Mouse (Mus musculus) natural killer cell, adult 2 months (primary cell): Measurements from ENCODE around the gene Gm9736.
"Not testable (repeated sequence)": the region's sequence is repeated elsewhere in the genome, so short reads cannot be mapped to it uniquely, and the experiment has no call there.

Source experiments
- DNase-seq, 2 experiments: peaks; one replicate each; pipeline ENCODE4 v3.0.0; 2022; ENCODE audit warnings: low spot score in 2 of 2

Gene Gm9736

GRCm38 (mm10) chr10:77726186-77726585, 25.0 kb downstream of the Gm9736 start, which contains the start of gene Gm10100:
Gene Gm10100, plus strand, starts transcription at chr10:77726486.
- DNase-seq: no peak

DNA sequence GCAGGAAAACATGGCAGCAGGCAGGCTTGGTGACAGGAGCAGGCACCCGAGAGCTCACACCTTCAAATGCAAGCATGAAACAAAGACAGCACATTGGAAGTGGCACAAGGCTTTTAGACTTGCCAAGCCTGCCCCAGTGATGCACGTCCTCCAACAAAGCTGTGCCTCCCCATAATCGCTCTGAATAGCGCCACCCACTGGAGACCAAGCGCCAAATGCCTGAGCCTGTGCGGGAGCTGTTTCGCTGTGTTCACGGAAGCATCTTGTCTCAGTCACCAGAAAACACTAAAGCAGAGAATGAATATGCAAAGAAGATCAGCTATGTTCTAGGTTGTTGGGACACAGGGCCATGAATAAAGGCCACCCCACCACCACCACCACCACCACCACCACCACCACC, 26.3 kb downstream of the Gm9736 start:
- DNase-seq: no peak

DNA sequence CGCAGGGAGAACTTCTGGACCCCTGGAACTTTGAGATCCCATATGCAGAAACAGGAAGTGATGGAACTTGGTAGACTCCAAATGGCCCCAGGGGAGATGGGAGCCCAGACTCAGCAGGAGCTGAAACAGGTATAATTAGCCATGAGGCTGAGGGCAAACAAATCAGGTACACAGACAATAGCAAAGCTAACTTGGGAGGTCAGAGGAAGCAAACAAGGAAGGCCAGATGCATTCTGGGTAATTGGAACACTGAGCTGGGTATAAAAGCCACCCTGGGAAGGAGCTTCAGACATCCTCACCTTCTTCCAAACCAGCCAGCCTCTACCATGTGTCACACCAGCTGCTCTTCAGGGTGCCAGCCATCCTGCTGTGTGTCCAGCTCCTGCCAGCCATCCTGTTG, 30.9 kb downstream of the Gm9736 start, which contains the start of gene Krtap12-1:
Gene Krtap12-1, plus strand, starts transcription at position 301 of the 400 bp plus-strand sequence.
- not testable (repeated sequence) for DNase-seq

DNA sequence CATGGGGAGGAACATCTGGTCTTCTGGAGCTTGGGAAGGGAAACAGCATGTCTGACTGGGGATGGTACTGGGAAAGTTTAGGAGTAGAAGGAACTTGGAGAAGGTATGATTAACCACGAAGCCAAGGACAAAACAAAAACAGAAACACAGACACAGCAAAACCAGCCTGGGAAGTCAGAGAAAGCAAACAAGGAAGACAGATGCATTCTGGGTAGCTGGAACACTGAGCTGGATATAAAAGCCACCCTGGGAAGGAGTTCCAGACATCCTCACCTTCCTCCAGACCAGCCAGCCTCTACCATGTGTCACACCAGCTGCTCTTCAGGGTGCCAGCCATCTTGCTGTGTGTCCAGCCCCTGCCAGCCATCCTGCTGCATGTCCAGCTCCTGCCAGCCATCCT, 35.6 kb downstream of the Gm9736 start, which contains the start of gene Gm10142:
Gene Gm10142, plus strand, starts transcription at position 301 of the 400 bp plus-strand sequence.
- DNase-seq: no peak

DNA sequence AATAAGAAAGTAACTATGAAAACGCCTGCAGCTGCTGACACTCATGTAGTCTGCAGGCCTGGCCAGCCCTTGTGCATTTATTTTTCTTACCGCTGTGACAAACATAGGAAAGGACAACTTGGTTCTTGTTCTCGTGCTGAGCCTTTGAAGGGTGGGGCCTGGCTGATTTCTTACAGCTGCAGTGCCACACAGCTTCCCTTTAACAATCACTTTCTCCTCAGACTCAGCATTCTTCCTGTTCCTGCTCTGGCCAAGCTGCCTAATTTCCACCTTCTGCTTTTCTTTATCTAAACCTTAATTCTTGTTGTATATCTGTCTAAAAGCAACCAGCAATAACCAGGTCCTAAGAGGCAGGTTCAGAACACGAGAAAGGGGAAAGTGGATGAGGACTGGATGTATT, 37.4 kb downstream of the Gm9736 start:
- no peak for DNase-seq

- DNase-seq: not testable (repeated sequence)
Measured at GRCm38 (mm10) chr10:77711157-77711556, 40.0 kb downstream of the Gm9736 start, which contains the start of gene Gm10024. Gene Gm10024, plus strand, starts transcription at chr10:77711457.

GRCm38 (mm10) chr10:77709831-77710230, 41.3 kb downstream of the Gm9736 start:
- DNase-seq: no peak

GRCm38 (mm10) chr10:77706326-77706725, 44.8 kb downstream of the Gm9736 start, which contains the start of gene Gm10272:
Gene Gm10272, plus strand, starts transcription at chr10:77706626.
- DNase-seq: no peak
